Mouse (Mus musculus) left cerebral cortex, postnatal 25 days (tissue): ENCODE data around the gene Kcnd1. TPM values are rescaled to one million over a fixed set of nuclear protein-coding genes. Genes with fewer than 3 reads are reported as not detected.

Source experiments
- DNase-seq, 2 experiments: peaks; one replicate each; pipeline ENCODE4 v3.0.0; 2022; ENCODE audit warnings: low spot score in 2 of 2, mixed read lengths in 1 of 2
- intact Hi-C: fragments of 180-260 bp; cut with DNase I; formaldehyde crosslinking; loops from one replicate; pipeline ENCODE4 v1.15.1; 2025
- microRNA-seq, 2 experiments: library from miRNA; unstranded; fragments of <30 nt; microRNA quantifications; one replicate each; pipeline ENCODE4 v1.2.0; 2022
- total RNA-seq, 2 experiments: library from RNA; stranded (reverse); gene quantifications; 2 replicates each; pipeline ENCODE4 v1.2.3; 2021

Kcnd1 gene
- total RNA-seq, 2 experiments from 2014 or later = 7.0 to 8.9 TPM

- intact Hi-C loops = loop anchor here (5.0 kb wide), 1 partner anchor 35 kb away; the partner anchor contains the start of gene Pim2
- peak in 1 of 2 experiments; percentile 12 for DNase-seq
Observed at GRCm38 (mm10) chrX:7842318-7842717, 20.2 kb downstream of the Kcnd1 start.

GRCm38 (mm10) chrX:7847845-7848244 is 25.8 kb downstream of the Kcnd1 start:
- peak in 1 of 2 experiments; percentile 14 for DNase-seq
- intact Hi-C loops = no loop called here

- DNase-seq = peak; percentile 20 to 42
Observed at GRCm38 (mm10) chrX:7854578-7854977, 32.5 kb downstream of the Kcnd1 start.

GRCm38 (mm10) chrX:7859191-7859753 is 37.2 kb downstream of the Kcnd1 start:
- intact Hi-C loops = no loop called here
- no peak for DNase-seq

More at GRCm38 (mm10) chrX:7854578-7854977, 32.5 kb downstream of the Kcnd1 start:
- intact Hi-C loops = no loop called here

GRCm38 (mm10) chrX:7863181-7863580 is 41.1 kb downstream of the Kcnd1 start:
- DNase-seq = no peak
- intact Hi-C loops = no loop called here

GRCm38 (mm10) chrX:7864551-7864950 is 42.5 kb downstream of the Kcnd1 start:
- DNase-seq = no peak
- intact Hi-C loops = no loop called here

GRCm38 (mm10) chrX:7865343-7865742 is 43.3 kb downstream of the Kcnd1 start:
- intact Hi-C loops = no loop called here
- DNase-seq = no peak

- no peak for DNase-seq
- intact Hi-C loops = no loop called here
Observed at GRCm38 (mm10) chrX:7865786-7866185, 43.7 kb downstream of the Kcnd1 start.

GRCm38 (mm10) chrX:7867141-7867540 is 45.1 kb downstream of the Kcnd1 start:
- intact Hi-C loops = no loop called here
- no peak for DNase-seq

GRCm38 (mm10) chrX:7868506-7868905 is 46.4 kb downstream of the Kcnd1 start:
- DNase-seq = no peak
- intact Hi-C loops = no loop called here

GRCm38 (mm10) chrX:7869826-7870225 is 47.7 kb downstream of the Kcnd1 start:
- no peak for DNase-seq
- intact Hi-C loops = no loop called here

GRCm38 (mm10) chrX:7878007-7878419 is 55.9 kb downstream of the Kcnd1 start, which contains the start of gene Pim2:
Pim2 (plus strand) TSS chrX:7878262.
- intact Hi-C loops = loop anchor here (5.0 kb wide), 1 partner anchor 36 kb away; the partner anchor contains the start of gene Otud5
- peak; percentile 82 to 87 for DNase-seq

GRCm38 (mm10) chrX:7878495-7878894 is 56.4 kb downstream of the Kcnd1 start:
- intact Hi-C loops = loop anchor here (5.0 kb wide), 1 partner anchor 36 kb away; the partner anchor contains the start of gene Otud5
- peak; percentile 26 to 28 for DNase-seq

- peak; percentile 60 to 80 for DNase-seq
- intact Hi-C loops = loop anchor here (5.0 kb wide), 1 partner anchor 38 kb away; the partner anchor contains the start of gene Otud5
Observed at GRCm38 (mm10) chrX:7879819-7880218, 57.7 kb downstream of the Kcnd1 start.

GRCm38 (mm10) chrX:7883841-7884567 is 61.9 kb downstream of the Kcnd1 start, which contains the start of gene Slc35a2:
Slc35a2 (plus strand) TSS chrX:7884028.
- peak; percentile 78 to 89 for DNase-seq
- intact Hi-C loops = no loop called here

Small RNAs within 50 kb of the gene (microRNA-seq; reads per million reads assigned to microRNA genes)
- gene Mir1198 = 78.9 to 105 reads per million in 2 experiments

Other genes with a start within 250 kb of the Kcnd1 start
- not detected for gene Foxp3, start 248.6 kb upstream of the Kcnd1 start, total RNA-seq
- gene Ppp1r3f, start 248.0 kb upstream of the Kcnd1 start, total RNA-seq = 10 to 100 TPM; 21.1 to 25.0 TPM
- 10 to 100 TPM; 30.6 to 31.3 TPM for gene Ccdc22, start 216.8 kb upstream of the Kcnd1 start, total RNA-seq
- gene Cacna1f, start 215.2 kb upstream of the Kcnd1 start, total RNA-seq = not detected
- gene Syp, start 183.8 kb upstream of the Kcnd1 start, total RNA-seq = 1,000 to 10,000 TPM; 2,020 to 2,211 TPM
- 1 to 10 TPM in 1 of 2 experiments, under 1 TPM in 1; 0.76 to 2.0 TPM for gene Prickle3, start 165.0 kb upstream of the Kcnd1 start, total RNA-seq
- gene Plp2, start 150.9 kb upstream of the Kcnd1 start, total RNA-seq = 1 to 10 TPM; 5.9 to 7.7 TPM
- gene Magix, start 141.0 kb upstream of the Kcnd1 start, total RNA-seq = under 1 TPM; 0.41 to 0.57 TPM
- 10 to 100 TPM; 33.2 to 34.0 TPM for gene Gpkow, start 125.2 kb upstream of the Kcnd1 start, total RNA-seq
- gene Wdr45, start 108.0 kb upstream of the Kcnd1 start, total RNA-seq = 10 to 100 TPM; 57.6 to 61.6 TPM
- gene Gm45208, start 100.0 kb upstream of the Kcnd1 start, total RNA-seq = not detected
- 100 to 1,000 TPM in 1 of 2 experiments, 10 to 100 TPM in 1; 99.9 to 103 TPM for gene Praf2, start 93.8 kb upstream of the Kcnd1 start, total RNA-seq
- 10 to 100 TPM; 19.5 to 22.1 TPM for gene Ccdc120, start 71.4 kb upstream of the Kcnd1 start, total RNA-seq
- 10 to 100 TPM; 29.9 to 36.0 TPM for gene Tfe3, start 59.7 kb upstream of the Kcnd1 start, total RNA-seq
- 100 to 1,000 TPM in 1 of 2 experiments, 10 to 100 TPM in 1; 99.6 to 105 TPM for gene Gripap1, start 32.5 kb upstream of the Kcnd1 start, total RNA-seq
- gene Otud5, start 19.1 kb downstream of the Kcnd1 start, total RNA-seq = 10 to 100 TPM; 74.8 to 83.2 TPM
- gene Pim2, start 56.0 kb downstream of the Kcnd1 start, total RNA-seq = 10 to 100 TPM; 55.3 to 57.3 TPM
- gene Slc35a2, start 61.7 kb downstream of the Kcnd1 start, total RNA-seq = 10 to 100 TPM; 46.6 to 47.4 TPM
- gene Pqbp1, start 77.0 kb downstream of the Kcnd1 start, total RNA-seq = 10 to 100 TPM; 77.7 to 86.6 TPM
- gene Timm17b, start 77.1 kb downstream of the Kcnd1 start, total RNA-seq = 10 to 100 TPM; 19.1 to 21.7 TPM
- not detected for gene Gm10491, start 85.5 kb downstream of the Kcnd1 start, total RNA-seq
- gene Gm10490, start 87.3 kb downstream of the Kcnd1 start, total RNA-seq = not detected
- 100 to 1,000 TPM; 397 to 420 TPM for gene Pcsk1n, start 97.5 kb downstream of the Kcnd1 start, total RNA-seq
- gene Eras, start 106.3 kb downstream of the Kcnd1 start, total RNA-seq = not detected
- 10 to 100 TPM; 49.9 to 50.4 TPM for gene Hdac6, start 125.6 kb downstream of the Kcnd1 start, total RNA-seq
- not detected for gene Gata1, start 155.8 kb downstream of the Kcnd1 start, total RNA-seq
- not detected for gene Glod5, start 196.2 kb downstream of the Kcnd1 start, total RNA-seq